Mouse (Mus musculus): ENCODE results near the gene Rab36.
"Not testable (repeated sequence)": the region's sequence is repeated elsewhere in the genome, so short reads cannot be mapped to it uniquely, and the experiment has no call there.

The Rab36 gene

DNA sequence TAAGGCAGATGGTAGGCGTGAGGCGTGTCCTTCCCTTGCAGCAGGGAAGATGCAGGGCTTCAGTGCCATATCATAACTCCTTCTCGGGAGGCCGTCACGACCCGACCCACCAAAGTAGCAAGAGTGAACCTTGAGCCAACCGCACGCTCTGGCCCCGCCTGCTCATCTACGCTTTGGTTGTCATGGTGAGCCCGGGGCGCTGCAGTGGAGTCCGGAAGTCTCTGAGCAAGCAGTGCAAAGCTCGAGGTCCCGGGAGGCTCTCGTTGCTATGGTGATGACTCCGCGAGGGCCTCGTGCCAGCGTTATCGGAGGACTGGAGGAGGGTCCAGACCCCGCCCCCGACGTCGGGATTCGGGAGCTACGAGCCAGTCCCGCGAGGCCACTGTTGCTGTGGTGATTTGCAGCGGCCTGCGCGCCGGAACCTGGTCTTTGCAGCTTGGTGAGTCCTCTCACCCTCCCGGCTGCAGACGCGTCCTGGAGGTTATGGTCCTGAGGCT, at the start of gene Rab36:
Rab36 (plus strand) TSS at position 176 of the 497 bp plus-strand sequence.
- in situ Hi-C loops (cut with MboI, MseI) = no loop called here

DNA sequence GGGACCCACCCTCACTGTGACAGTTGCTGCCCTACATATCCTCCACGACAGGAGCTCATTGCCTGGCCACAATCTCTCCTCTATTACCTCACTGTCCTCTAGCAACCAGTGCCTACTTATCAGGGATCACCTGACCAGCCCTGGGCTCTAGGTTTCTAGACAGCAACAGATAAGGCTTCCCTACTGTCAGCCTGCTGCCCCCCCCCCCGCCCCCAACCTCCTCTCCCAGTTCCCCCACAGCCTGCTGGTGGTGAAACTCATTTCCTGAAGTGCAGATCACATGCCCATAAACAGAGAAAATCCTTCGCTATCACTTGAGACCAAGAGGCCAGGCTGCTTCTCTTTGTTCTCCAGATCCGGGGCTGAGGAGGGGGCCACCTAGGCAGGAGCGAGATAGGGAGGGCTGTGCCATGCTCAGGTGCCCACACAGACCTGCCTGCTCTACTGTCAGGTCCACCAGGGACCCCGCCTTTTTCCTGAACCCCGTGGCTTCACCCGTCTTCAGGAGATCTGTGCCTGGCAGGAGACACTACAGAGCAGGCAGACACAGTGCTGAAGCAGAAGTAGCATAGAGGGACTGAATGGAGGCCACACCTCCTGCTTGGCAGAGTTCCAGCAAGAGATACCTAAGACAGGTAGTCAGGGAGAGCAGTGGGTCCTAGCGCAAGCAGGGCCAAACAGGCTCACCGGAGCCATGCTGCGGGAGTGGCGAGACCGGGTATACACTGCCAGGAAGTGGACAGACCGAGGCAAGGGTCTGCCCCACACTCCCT, 49.0 kb upstream of the Rab36 start:
- in situ Hi-C loops (cut with MboI, MseI) = no loop called here

DNA sequence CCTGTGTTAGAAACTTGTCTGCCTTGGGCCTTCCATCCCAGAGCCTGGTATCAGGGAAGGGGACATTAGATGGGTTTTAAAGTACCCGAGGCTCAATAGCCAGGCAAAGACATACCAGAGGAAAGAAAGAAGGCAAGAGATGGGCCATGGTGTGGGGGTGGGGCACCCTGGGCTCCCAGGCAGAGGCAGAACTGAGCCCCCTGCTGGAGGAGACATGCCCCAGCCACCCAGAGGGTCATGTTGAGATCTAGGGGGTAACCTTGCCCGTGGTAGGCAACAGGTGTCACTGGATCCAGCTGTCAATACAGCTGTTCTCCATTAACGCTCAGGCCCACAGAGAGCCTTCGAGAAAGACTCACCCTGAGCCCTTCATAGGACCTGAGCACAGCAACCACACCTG, 47.0 kb upstream of the Rab36 start:
- in situ Hi-C loops (cut with MboI, MseI) = no loop called here

- in situ Hi-C loops (cut with MboI, MseI) = no loop called here
Observed at GRCm38 (mm10) chr10:74990584-74991322, 46.1 kb upstream of the Rab36 start.

DNA sequence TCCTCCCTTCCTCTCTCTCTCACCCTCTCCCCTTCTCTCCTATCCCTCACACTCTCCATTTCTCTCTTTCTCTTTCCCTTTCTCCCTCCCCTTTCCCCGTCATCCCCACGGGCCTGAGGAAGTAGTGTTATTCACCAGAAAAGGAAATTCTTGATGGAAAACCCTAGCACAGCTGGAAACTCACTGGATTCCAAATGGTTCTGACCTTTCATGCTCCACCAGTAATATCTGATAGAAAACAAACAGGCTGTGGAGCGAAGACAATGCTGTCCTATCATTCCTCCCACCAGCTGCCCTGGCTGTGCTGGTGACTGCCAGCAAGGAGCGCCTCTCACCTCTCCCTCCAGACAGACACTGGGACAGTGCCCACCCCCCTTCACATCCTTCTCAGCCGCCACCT, 42.0 kb upstream of the Rab36 start:
- in situ Hi-C loops (cut with MboI, MseI) = no loop called here

DNA sequence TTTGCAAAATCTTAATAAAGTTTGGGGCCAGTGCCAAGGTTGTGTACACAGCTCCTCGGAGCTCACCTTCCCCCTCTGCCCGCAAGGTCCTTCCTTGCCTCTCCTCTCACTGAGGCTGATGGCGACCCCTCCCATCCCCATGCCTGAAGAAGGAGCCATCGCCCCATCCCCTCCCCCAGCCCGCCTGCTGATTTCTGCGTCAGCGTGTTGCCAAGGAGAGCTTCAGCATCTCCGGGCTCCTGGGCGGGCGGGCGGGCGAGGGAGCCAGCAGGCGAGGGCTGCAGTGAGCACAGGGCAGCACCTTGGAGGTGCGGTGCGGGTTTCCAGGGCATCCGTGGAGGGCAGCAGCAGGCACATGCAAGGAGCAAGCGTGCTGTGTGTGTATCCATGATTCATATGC, 41.5 kb upstream of the Rab36 start:
- in situ Hi-C loops (cut with MboI, MseI) = no loop called here

DNA sequence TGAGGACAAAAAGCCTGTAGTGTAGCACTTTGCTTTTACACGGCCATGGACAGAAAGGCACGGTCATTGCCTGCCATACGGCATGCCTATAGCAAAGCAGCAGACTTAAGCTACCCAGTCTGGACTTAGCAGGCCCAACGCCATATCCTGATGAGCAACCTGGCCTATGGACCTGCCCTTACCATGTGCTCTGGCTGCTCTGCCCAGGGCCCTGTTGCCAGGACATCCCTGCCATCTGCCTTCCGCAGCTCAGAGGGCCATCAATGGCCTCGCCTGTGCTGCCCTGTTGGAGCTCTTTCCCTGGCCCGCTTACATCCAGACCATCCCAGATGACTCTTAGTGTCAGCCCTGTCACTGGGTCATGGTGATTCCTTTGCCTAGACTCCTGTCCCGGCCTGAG, 35.5 kb upstream of the Rab36 start:
- in situ Hi-C loops (cut with MboI, MseI) = no loop called here

- in situ Hi-C loops (cut with MboI, MseI) = no loop called here
Observed at GRCm38 (mm10) chr10:75004067-75004466, 32.8 kb upstream of the Rab36 start.

GRCm38 (mm10) chr10:75006889-75007662, 29.8 kb upstream of the Rab36 start:
- in situ Hi-C loops (cut with MboI, MseI) = no loop called here

DNA sequence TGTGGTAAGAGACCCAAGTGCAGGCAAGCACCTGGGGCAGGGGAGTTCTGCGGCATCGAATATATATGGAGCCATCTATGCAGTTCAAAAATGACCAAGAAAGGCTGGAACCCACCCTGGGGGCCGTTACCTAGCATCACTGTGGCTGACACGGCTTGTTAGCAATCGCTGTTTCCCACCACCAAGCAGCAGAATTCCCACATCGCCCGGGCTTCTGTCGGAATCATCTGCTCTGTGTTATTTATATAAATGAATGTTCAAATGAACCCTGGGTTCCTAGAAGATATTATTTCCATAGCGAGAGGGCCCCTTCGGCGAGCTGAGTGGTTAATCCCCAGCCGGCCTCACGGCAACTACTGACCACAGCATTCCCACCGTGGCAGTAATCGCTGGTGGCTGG, 26.2 kb upstream of the Rab36 start:
- in situ Hi-C loops (cut with MboI, MseI) = no loop called here

GRCm38 (mm10) chr10:75015465-75015864, 21.4 kb upstream of the Rab36 start:
- in situ Hi-C loops (cut with MboI, MseI) = no loop called here

GRCm38 (mm10) chr10:75016481-75016880, 20.4 kb upstream of the Rab36 start:
- in situ Hi-C loops (cut with MboI, MseI) = no loop called here

- in situ Hi-C loops (cut with MboI, MseI) = loop anchor here (5.0 kb wide), 1 partner anchor 88 kb away; no protein-coding TSS in a partner anchor
Observed at GRCm38 (mm10) chr10:75020271-75020670, 16.6 kb upstream of the Rab36 start.

GRCm38 (mm10) chr10:75021138-75021537, 15.7 kb upstream of the Rab36 start:
- in situ Hi-C loops (cut with MboI, MseI) = loop anchor here (5.0 kb wide), 1 partner anchor 89 kb away; no protein-coding TSS in a partner anchor

DNA sequence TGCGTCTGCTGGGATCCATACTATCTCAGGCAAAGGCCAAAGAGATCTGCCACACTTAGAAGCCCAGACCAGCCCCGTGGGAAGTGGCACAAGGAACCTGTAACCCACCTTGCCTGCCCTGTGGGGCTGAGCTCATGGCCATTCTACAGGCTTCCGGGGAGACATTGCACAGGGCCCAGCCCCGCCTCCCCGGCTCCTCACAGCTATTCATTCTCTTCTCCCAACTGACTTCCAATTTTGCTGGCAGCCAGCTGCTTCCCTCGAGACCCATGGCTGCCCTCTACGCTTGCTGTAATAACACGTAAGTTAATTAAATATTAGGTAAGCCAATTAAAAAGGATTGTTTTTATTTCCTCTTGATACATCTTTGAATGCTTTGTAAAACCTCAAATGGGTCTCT, 10.4 kb upstream of the Rab36 start:
- in situ Hi-C loops (cut with MboI, MseI) = no loop called here

DNA sequence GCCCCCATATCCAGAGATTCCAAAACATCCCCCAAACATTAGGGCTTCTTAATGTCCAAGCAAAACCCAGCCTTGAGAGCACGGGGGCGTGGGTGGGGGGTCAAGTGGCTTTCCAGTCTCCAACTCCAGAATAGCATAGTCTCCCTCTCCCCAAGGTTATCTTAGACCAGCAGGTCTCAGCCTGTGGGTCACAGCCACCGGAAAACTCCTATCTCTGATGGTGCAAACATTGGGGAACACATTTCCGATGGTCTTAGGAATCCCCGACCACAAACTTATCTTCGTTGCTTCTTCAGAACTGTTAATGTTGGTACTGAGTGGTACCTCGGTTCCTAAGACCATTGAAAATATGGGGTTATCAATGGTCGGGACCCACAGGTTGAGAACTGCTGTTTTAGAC, 8.1 kb upstream of the Rab36 start:
- in situ Hi-C loops (cut with MboI, MseI) = no loop called here

- in situ Hi-C loops (cut with MboI, MseI) = no loop called here
Observed at GRCm38 (mm10) chr10:75029677-75030076, 7.2 kb upstream of the Rab36 start.

- in situ Hi-C loops (cut with MboI, MseI) = no loop called here
Observed at GRCm38 (mm10) chr10:75030234-75030633, 6.6 kb upstream of the Rab36 start.

DNA sequence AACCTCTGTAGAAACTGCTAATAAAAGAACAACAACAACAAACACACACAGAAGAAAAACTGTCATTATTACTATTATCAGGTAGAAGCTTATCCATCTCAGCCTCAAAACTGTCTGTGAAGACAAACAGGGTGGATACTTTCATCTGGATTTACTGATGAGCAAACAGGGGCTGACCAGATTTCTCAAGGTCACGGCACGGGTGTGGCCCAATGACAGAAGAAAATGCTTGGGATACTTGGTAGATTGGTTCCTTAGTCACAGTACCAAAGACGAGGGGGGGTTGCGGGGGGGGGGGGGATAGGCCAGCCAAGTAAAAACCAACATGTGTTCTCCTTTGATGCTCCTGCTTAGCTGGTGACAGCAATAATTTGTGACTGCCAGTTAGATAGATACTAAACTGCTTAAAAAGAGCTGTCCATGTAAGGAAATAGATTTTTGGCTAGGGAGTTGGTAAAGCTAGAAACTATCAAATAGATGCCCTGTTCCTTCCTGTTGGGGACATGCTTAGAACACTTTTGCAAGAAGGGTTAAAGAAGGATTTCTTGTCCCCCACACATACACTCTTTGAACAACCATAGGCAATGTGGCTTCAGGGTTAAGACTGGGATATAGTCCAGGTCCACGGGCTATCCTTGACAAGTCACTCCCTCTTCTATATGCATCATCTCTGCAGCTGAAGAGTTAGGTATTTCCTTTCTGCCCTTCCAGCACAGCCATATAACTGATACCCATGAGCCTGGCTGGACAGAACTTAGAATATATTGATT, 5.3 kb upstream of the Rab36 start:
- in situ Hi-C loops (cut with MboI, MseI) = no loop called here

GRCm38 (mm10) chr10:75032395-75032794, 4.5 kb upstream of the Rab36 start, which contains the start of gene Rsph14:
TSS of gene Rsph14 (minus strand) at chr10:75032586.
- in situ Hi-C loops (cut with MboI, MseI) = no loop called here

DNA sequence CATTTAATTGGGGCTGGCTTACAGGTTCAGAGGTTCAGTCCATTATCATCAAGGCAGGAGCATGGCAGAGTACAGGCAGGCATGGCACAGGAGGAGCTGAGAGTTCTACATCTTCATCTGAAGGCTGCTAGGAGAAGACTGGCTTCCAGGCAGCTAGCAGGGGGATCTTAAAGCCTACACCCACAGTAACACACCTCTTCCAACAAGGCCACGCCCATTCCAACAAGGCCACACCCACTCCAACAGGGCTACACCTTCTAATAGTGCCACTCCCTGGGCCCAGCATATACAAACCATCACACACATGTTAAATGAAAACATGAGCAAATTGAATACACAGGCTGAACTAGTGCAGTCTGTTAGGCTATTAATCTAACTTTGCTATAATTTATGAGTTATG, 5.2 kb downstream of the Rab36 start:
- in situ Hi-C loops (cut with MboI, MseI) = not testable (repeated sequence)

Measured in T-helper 2 cell (primary cell).